Mouse (Mus musculus): ENCODE data around the gene Igdcc4. TPM values are rescaled to one million over a fixed set of nuclear protein-coding genes. Genes with fewer than 3 reads are reported as not detected.
"Not testable (repeated sequence)": the region's sequence is repeated elsewhere in the genome, so short reads cannot be mapped to it uniquely, and the experiment has no call there.

The Igdcc4 gene
- polyA plus RNA-seq (2015; fragmentation: Nextera tagmentation; extraction: Ambion mirVana): 10.9 and 12.0 TPM in 2 replicates

GRCm38 (mm10) chr9:65100991-65101685 lies at the start of gene Igdcc4:
Gene Igdcc4, plus strand, starts transcription at chr9:65101486.
- Histone ChIP-seq H3K27ac (ENCODE audit: low read length) (peak within 1 kb of the TSS; percentile 58; the same call in 1 of the 2 replicates), H3K27me3 (ENCODE audit: insufficient read depth, low read length) (no peaks in the 10 kb centered on the region; the same call in 1 of the 2 replicates), H3K4me3 (ENCODE audit: low read length) (peak within 1 kb of the TSS; percentile 78), H3K9me3 (ENCODE audit: low read length) (peaks cover 5% of the 10 kb centered on the region; the same call in 1 of the 2 replicates), H3K4me2 (replicated peaks; ENCODE audit: low read depth, low read length) (peak within 1 kb of the TSS; percentile 100), H3K36me3 (ENCODE audit: insufficient read depth, low read length) (no peaks in the 10 kb centered on the region), H3K4me1 (ENCODE audit: insufficient read depth, low read length) (0 out of 2 replicates have a peak, but pooled peaks cover 4% of the 10 kb centered on the region), H3K9ac (replicated peaks; ENCODE audit: low read length) (peak within 1 kb of the TSS; percentile 75)
- ATAC-seq (ENCODE audit: low FRiP score, low TSS enrichment): no peak
- WGBS: 4% methylated on average over 21 of the region's 76 CpGs

GRCm38 (mm10) chr9:65064251-65064650 lies 37.0 kb upstream of the Igdcc4 start:
- Histone ChIP-seq H3K4me3 (ENCODE audit: low read length) (no peak overlapping the region), H3K4me1 (ENCODE audit: insufficient read depth, low read length) (no peaks in the 10 kb centered on the region), H3K27ac (ENCODE audit: low read length) (no peak overlapping the region), H3K4me2 (replicated peaks; ENCODE audit: low read depth, low read length) (no peak overlapping the region), H3K9ac (replicated peaks; ENCODE audit: low read length) (no peak overlapping the region), H3K27me3 (ENCODE audit: insufficient read depth, low read length) (no peaks in the 10 kb centered on the region), H3K9me3 (ENCODE audit: low read length) (no peaks in the 10 kb centered on the region), H3K36me3 (ENCODE audit: insufficient read depth, low read length) (peaks cover 52% of the 10 kb centered on the region)
- ATAC-seq (ENCODE audit: low FRiP score, low TSS enrichment): no peak
- WGBS: 92% methylated on average over 7 of the region's 7 CpGs

DNA sequence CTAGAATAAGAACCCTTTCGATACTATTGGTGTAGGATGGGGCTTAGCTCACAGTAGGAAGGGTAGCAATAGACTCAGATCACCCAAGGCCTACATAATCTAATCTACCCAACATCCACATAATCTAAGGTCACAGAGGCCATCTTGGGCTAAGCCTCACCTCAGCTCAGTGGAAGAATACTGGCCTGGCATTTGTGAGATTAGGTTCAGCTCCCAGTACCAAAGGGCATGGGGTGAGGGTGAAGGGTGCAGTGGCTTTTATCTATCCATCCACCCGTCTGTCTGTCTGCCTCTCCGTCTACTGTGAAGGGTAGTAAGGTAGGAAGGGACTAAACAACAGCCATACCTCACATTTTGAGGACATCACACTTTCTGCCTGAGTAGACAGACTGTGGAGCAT lies 30.7 kb upstream of the Igdcc4 start:
- Histone ChIP-seq H3K4me1 (ENCODE audit: insufficient read depth, low read length) (no peaks in the 10 kb centered on the region), H3K9me3 (ENCODE audit: low read length) (no peaks in the 10 kb centered on the region), H3K27ac (ENCODE audit: low read length) (no peak overlapping the region), H3K4me3 (ENCODE audit: low read length) (no peak overlapping the region), H3K4me2 (replicated peaks; ENCODE audit: low read depth, low read length) (no peak overlapping the region), H3K27me3 (ENCODE audit: insufficient read depth, low read length) (no peaks in the 10 kb centered on the region), H3K36me3 (ENCODE audit: insufficient read depth, low read length) (peaks cover 36% of the 10 kb centered on the region), H3K9ac (replicated peaks; ENCODE audit: low read length) (no peak overlapping the region)
- 91% methylated on average over 3 of the region's 3 CpGs for WGBS
- no peak for ATAC-seq (ENCODE audit: low FRiP score, low TSS enrichment)

- WGBS: 59% methylated on average over 9 of the region's 9 CpGs
- H3K9me3 ChIP-seq (ENCODE audit: low read length): no peaks in the 10 kb centered on the region
- peaks cover 44% of the 10 kb centered on the region for H3K36me3 ChIP-seq (ENCODE audit: insufficient read depth, low read length)
- no peak overlapping the region for H3K4me2 ChIP-seq (replicated peaks; ENCODE audit: low read depth, low read length)
- no peak for ATAC-seq (ENCODE audit: low FRiP score, low TSS enrichment)
- H3K4me1 ChIP-seq (ENCODE audit: insufficient read depth, low read length): no peaks in the 10 kb centered on the region
- no peaks in the 10 kb centered on the region for H3K27me3 ChIP-seq (ENCODE audit: insufficient read depth, low read length)
- H3K4me3 ChIP-seq (ENCODE audit: low read length): no peak overlapping the region
- no peak overlapping the region for H3K9ac ChIP-seq (replicated peaks; ENCODE audit: low read length)
- H3K27ac ChIP-seq (ENCODE audit: low read length): no peak overlapping the region
These were observed 27.7 kb upstream of the Igdcc4 start for GRCm38 (mm10) chr9:65073555-65073954.

GRCm38 (mm10) chr9:65074251-65074650 lies 27.0 kb upstream of the Igdcc4 start:
- no peaks in the 10 kb centered on the region for H3K9me3 ChIP-seq (ENCODE audit: low read length)
- no peak overlapping the region for H3K4me3 ChIP-seq (ENCODE audit: low read length)
- no peak overlapping the region for H3K27ac ChIP-seq (ENCODE audit: low read length)
- peaks cover 46% of the 10 kb centered on the region for H3K36me3 ChIP-seq (ENCODE audit: insufficient read depth, low read length)
- WGBS: 84% methylated on average over 15 of the region's 15 CpGs
- no peak overlapping the region for H3K9ac ChIP-seq (replicated peaks; ENCODE audit: low read length)
- ATAC-seq (ENCODE audit: low FRiP score, low TSS enrichment): no peak
- H3K4me1 ChIP-seq (ENCODE audit: insufficient read depth, low read length): no peaks in the 10 kb centered on the region
- no peak overlapping the region for H3K4me2 ChIP-seq (replicated peaks; ENCODE audit: low read depth, low read length)
- H3K27me3 ChIP-seq (ENCODE audit: insufficient read depth, low read length): no peaks in the 10 kb centered on the region

- H3K4me3 ChIP-seq (ENCODE audit: low read length): no peak overlapping the region
- no peak overlapping the region for H3K27ac ChIP-seq (ENCODE audit: low read length)
- H3K9me3 ChIP-seq (ENCODE audit: low read length): no peaks in the 10 kb centered on the region
- WGBS: 74% methylated on average over 6 of the region's 6 CpGs
- H3K4me2 ChIP-seq (replicated peaks; ENCODE audit: low read depth, low read length): no peak overlapping the region
- no peaks in the 10 kb centered on the region for H3K27me3 ChIP-seq (ENCODE audit: insufficient read depth, low read length)
- H3K9ac ChIP-seq (replicated peaks; ENCODE audit: low read length): no peak overlapping the region
- H3K36me3 ChIP-seq (ENCODE audit: insufficient read depth, low read length): peaks cover 44% of the 10 kb centered on the region
- ATAC-seq (ENCODE audit: low FRiP score, low TSS enrichment): no peak
- H3K4me1 ChIP-seq (ENCODE audit: insufficient read depth, low read length): no peaks in the 10 kb centered on the region
These were observed 26.3 kb upstream of the Igdcc4 start for GRCm38 (mm10) chr9:65074855-65075493.

DNA sequence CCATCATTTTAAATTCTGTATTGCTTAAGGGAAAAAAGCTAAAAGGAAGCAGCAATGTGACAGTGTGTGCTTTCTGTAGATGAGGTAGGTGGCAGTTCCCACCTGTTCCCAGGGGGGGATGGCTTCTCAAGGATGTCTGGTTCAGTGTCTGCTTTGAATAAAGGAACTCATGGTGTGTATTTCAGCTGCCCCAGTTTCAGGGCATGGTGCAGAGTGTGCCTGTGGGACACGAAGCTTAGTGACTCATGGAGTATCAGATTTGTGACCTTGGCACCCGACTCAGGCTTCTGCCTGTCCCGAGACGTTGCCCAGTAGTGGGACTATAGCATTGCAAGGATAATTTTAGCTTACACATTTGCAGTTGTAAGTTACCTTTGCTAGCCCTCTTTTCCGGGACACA lies 23.8 kb upstream of the Igdcc4 start:
- no peaks in the 10 kb centered on the region for H3K27me3 ChIP-seq (ENCODE audit: insufficient read depth, low read length)
- ATAC-seq (ENCODE audit: low FRiP score, low TSS enrichment): no peak
- no peak overlapping the region for H3K4me2 ChIP-seq (replicated peaks; ENCODE audit: low read depth, low read length)
- peaks cover 52% of the 10 kb centered on the region for H3K36me3 ChIP-seq (ENCODE audit: insufficient read depth, low read length)
- H3K9ac ChIP-seq (replicated peaks; ENCODE audit: low read length): no peak overlapping the region
- WGBS: 76% methylated on average over 5 of the region's 5 CpGs
- H3K4me1 ChIP-seq (ENCODE audit: insufficient read depth, low read length): no peaks in the 10 kb centered on the region
- no peaks in the 10 kb centered on the region for H3K9me3 ChIP-seq (ENCODE audit: low read length)
- no peak overlapping the region for H3K4me3 ChIP-seq (ENCODE audit: low read length)
- H3K27ac ChIP-seq (ENCODE audit: low read length): no peak overlapping the region

- H3K36me3 ChIP-seq (ENCODE audit: insufficient read depth, low read length): peaks cover 54% of the 10 kb centered on the region
- not testable (repeated sequence) for ATAC-seq (ENCODE audit: low FRiP score, low TSS enrichment); H3K4me2 ChIP-seq (replicated peaks; ENCODE audit: low read depth, low read length); H3K27me3 ChIP-seq (ENCODE audit: insufficient read depth, low read length); H3K9ac ChIP-seq (replicated peaks; ENCODE audit: low read length); H3K27ac ChIP-seq (ENCODE audit: low read length); H3K4me1 ChIP-seq (ENCODE audit: insufficient read depth, low read length); H3K9me3 ChIP-seq (ENCODE audit: low read length); H3K4me3 ChIP-seq (ENCODE audit: low read length)
- 95% methylated on average over 2 of the region's 2 CpGs for WGBS
These were observed 21.1 kb upstream of the Igdcc4 start for GRCm38 (mm10) chr9:65080141-65080540.

- peaks cover 41% of the 10 kb centered on the region for H3K36me3 ChIP-seq (ENCODE audit: insufficient read depth, low read length)
These were observed 18.1 kb upstream of the Igdcc4 start for GRCm38 (mm10) chr9:65083075-65083765.

More at GRCm38 (mm10) chr9:65083075-65083765, 18.1 kb upstream of the Igdcc4 start:
- Histone ChIP-seq H3K9ac (replicated peaks; ENCODE audit: low read length) (no peak overlapping the region), H3K4me1 (ENCODE audit: insufficient read depth, low read length) (no peaks in the 10 kb centered on the region), H3K4me3 (ENCODE audit: low read length) (no peak overlapping the region), H3K27me3 (ENCODE audit: insufficient read depth, low read length) (no peaks in the 10 kb centered on the region), H3K9me3 (ENCODE audit: low read length) (no peaks in the 10 kb centered on the region), H3K4me2 (replicated peaks; ENCODE audit: low read depth, low read length) (no peak overlapping the region), H3K27ac (ENCODE audit: low read length) (no peak overlapping the region)
- 92% methylated on average over 18 of the region's 18 CpGs for WGBS
- ATAC-seq (ENCODE audit: low FRiP score, low TSS enrichment): no peak
